8 mouse cellular contexts compared by ENCODE assay signal in the genomic region with DNA sequence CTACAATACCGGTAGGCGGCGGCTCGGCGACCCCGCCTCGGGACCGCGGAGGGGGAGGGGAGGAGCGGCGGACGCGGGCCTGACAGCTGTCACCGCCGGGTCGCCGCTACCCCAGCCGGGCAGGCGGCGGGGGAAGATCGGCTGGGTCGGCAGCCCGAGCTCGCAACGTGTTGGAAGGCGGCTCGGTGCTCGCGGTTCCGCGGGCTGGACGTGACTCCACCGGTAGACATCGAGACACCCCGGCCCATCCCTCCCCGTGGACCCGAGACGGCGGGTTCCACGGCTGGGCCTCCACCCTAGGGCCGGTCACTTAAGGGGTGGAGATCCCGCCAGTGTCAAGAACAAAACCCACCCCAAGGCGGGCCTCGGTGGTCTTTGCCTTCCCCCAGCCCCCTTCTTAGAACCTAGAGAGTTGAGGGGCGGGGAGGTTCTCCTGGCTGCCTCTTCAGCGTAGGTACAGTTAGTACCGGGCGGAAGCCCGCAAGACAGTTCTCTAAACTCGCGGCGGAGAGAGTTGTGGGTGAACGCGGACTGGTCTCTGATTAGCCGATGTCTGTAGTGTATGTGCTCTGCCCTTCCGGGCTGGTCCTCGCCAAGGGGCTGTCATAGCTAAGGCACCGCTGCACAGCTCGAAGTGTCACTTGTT. TPM values are rescaled to one million over a fixed set of nuclear protein-coding genes. Genes with fewer than 3 reads are reported as not detected.
DNase-seq lines count a peak whose midpoint lies in the region; ATAC-seq lines count a peak whose summit lies in the region.

No protein-coding gene starts in this region.

- peak; percentile 17 for DNase-seq in left cerebral cortex, postnatal 4 days
- no peak for DNase-seq in left cerebral cortex, adult 8-10 months (ENCODE audit: low spot score in 2 of 2)
- peak; percentile 30 for DNase-seq in brain, adult 2 months (ENCODE audit: low read depth, low spot score)
- peak; percentile 40 for DNase-seq in kidney, postnatal 10 days
- peak; percentile 50 to 54 for DNase-seq in spleen, postnatal 36 days (ENCODE audit: low spot score in 2 of 2)
- DNase-seq in cerebellum, postnatal 25 days: no peak

- intact Hi-C loops in left cerebral cortex, postnatal 4 days (cut with DNase I): no loop called here

- H3K4me3 ChIP-seq in macrophage (ENCODE audit: inconsistent target): peak overlapping the region; percentile 65

- H3K79me2 ChIP-seq in macrophage (ENCODE audit: inconsistent target): peaks cover 21% of the 10 kb centered on the region

- peak; percentile 47 for ATAC-seq in granulocyte monocyte progenitor cell, adult 5-6 weeks (replicated peaks; ENCODE audit: poor library complexity, severe bottlenecking)

- WGBS in macrophage (ENCODE audit: missing documents): 0% methylated on average over 57 of the region's 59 CpGs

- H3K27ac ChIP-seq in macrophage: peak overlapping the region; percentile 25

- H3K36me3 ChIP-seq in macrophage (ENCODE audit: inconsistent target): peaks cover 14% of the 10 kb centered on the region

RNA-seq across cellular contexts. Expression of a gene that starts 3.5 kb away (rescaled TPM):
- 10 to 100 TPM; 30.9 to 37.9 TPM for total RNA-seq in left cerebral cortex, postnatal 4 days (2021)
- 10 to 100 TPM; 39.2 to 48.2 (median 41.7) TPM for total RNA-seq in left cerebral cortex, adult 8-10 months (2022)
- 14.8 and 31.5 TPM in 2 replicates for total RNA-seq in granulocyte monocyte progenitor cell, adult 5-6 weeks (2014; fragmentation: Nextera tagmentation)
- total RNA-seq in granulocyte monocyte progenitor cell, adult 5-6 weeks (2017): 19.6 and 22.1 TPM in 2 replicates
- total RNA-seq in macrophage (2018; cell fraction: chromatin; rRNA removed): 10 to 100 TPM; 11.7 to 58.6 (median 32.4) TPM
- 10 to 100 TPM in 23 of 26 experiments, 1 to 10 TPM in 3; 5.5 to 16.3 (median 11.7) TPM for total RNA-seq in macrophage (2018; cell fraction: cytosol; rRNA removed)
- total RNA-seq in macrophage (2018; cell fraction: nucleus; rRNA removed): 10 to 100 TPM; 14.6 to 74.5 (median 27.1) TPM
- polyA plus RNA-seq in macrophage (2018): 8.0 to 11.4 TPM (median 10.5 TPM) in 3 replicates

RNA-seq across cellular contexts. Expression of a gene that starts 9.0 kb away (rescaled TPM):
- 1 to 10 TPM; 2.0 to 2.4 TPM for total RNA-seq in left cerebral cortex, postnatal 4 days (2021)
- total RNA-seq in left cerebral cortex, adult 8-10 months (2022): 10 to 100 TPM; 12.5 to 21.1 (median 14.4) TPM
- 1.6 TPM in 1 of 2 replicates, not detected in the other for total RNA-seq in granulocyte monocyte progenitor cell, adult 5-6 weeks (2014; fragmentation: Nextera tagmentation)
- total RNA-seq in granulocyte monocyte progenitor cell, adult 5-6 weeks (2017): 1.8 and 2.5 TPM in 2 replicates
- 1 to 10 TPM in 1 of 26 experiments, under 1 TPM in 1, not detected in 24; 0.28 to 1.3 TPM for total RNA-seq in macrophage (2018; cell fraction: chromatin; rRNA removed)
- total RNA-seq in macrophage (2018; cell fraction: cytosol; rRNA removed): not detected
- under 1 TPM in 2 of 26 experiments, not detected in 24; 0.30 to 0.48 TPM for total RNA-seq in macrophage (2018; cell fraction: nucleus; rRNA removed)
- not detected in 3 replicates for polyA plus RNA-seq in macrophage (2018)

Comparison
In these comparisons a context has a peak if more than half of its experiments do, and no peak if none do; other contexts are left out.
1. DNase-seq: peak in left cerebral cortex, postnatal 4 days (single experiment), brain, adult 2 months (single experiment), kidney, postnatal 10 days (single experiment) and spleen, postnatal 36 days (2 of 2); none in left cerebral cortex, adult 8-10 months (0 of 2) and cerebellum, postnatal 25 days (0 of 2).